Mouse (Mus musculus) layer of hippocampus, postnatal 36 days (tissue): ENCODE measurements around the gene Timmdc1. TPM values are rescaled to one million over a fixed set of nuclear protein-coding genes. Genes with fewer than 3 reads are reported as not detected.

ENCODE experiments used
- DNase-seq, 2 experiments: peaks; one replicate each; pipeline ENCODE4 v3.0.0; 2022
- total RNA-seq, 2 experiments: library from RNA; stranded (reverse); gene quantifications; 2 replicates each; pipeline ENCODE4 v1.2.3; 2021

Gene Timmdc1
- total RNA-seq = 10 to 100 TPM; 30.8 to 35.8 TPM

- peak; percentile 94 to 97 for DNase-seq
Observed at GRCm38 (mm10) chr16:38522129-38523084, at the start of gene Timmdc1. TSS of gene Timmdc1 (minus strand) at chr16:38522663.

GRCm38 (mm10) chr16:38571481-38571880 is 49.0 kb upstream of the Timmdc1 start:
- no peak for DNase-seq

- DNase-seq = no peak
Observed at GRCm38 (mm10) chr16:38568192-38568591, 45.7 kb upstream of the Timmdc1 start.

- no peak for DNase-seq
Observed at GRCm38 (mm10) chr16:38563516-38563915, 41.1 kb upstream of the Timmdc1 start.

- no peak for DNase-seq
Observed at GRCm38 (mm10) chr16:38562968-38563327, 40.5 kb upstream of the Timmdc1 start.

GRCm38 (mm10) chr16:38562131-38562967 is 39.9 kb upstream of the Timmdc1 start:
- DNase-seq = peak; percentile 95 to 97

- DNase-seq = no peak
Observed at GRCm38 (mm10) chr16:38558221-38558748, 35.8 kb upstream of the Timmdc1 start, which contains the start of gene Tmem39a. TSS of gene Tmem39a (plus strand) at chr16:38558698.

GRCm38 (mm10) chr16:38555988-38556387 is 33.5 kb upstream of the Timmdc1 start:
- DNase-seq = peak in 1 of 2 experiments; percentile 22

- peak; percentile 81 to 84 for DNase-seq
Observed at GRCm38 (mm10) chr16:38549479-38550396, 27.3 kb upstream of the Timmdc1 start, which contains the start of gene Poglut1. TSS of gene Poglut1 (minus strand) at chr16:38550258.

GRCm38 (mm10) chr16:38548000-38548399 is 25.5 kb upstream of the Timmdc1 start:
- no peak for DNase-seq

- no peak for DNase-seq
Observed at GRCm38 (mm10) chr16:38538716-38539380, 16.4 kb upstream of the Timmdc1 start.

GRCm38 (mm10) chr16:38536544-38537146 is 14.2 kb upstream of the Timmdc1 start:
- peak; percentile 70 to 74 for DNase-seq

- no peak for DNase-seq
Observed at GRCm38 (mm10) chr16:38526264-38526663, 3.8 kb upstream of the Timmdc1 start.

- DNase-seq = no peak
Observed at GRCm38 (mm10) chr16:38521211-38521987, 1.1 kb downstream of the Timmdc1 start.

GRCm38 (mm10) chr16:38519140-38519539 is 3.3 kb downstream of the Timmdc1 start:
- DNase-seq = no peak

GRCm38 (mm10) chr16:38510846-38511245 is 11.6 kb downstream of the Timmdc1 start:
- DNase-seq = no peak

GRCm38 (mm10) chr16:38506041-38506634 is 16.3 kb downstream of the Timmdc1 start:
- DNase-seq = peak; percentile 48 to 56

- no peak for DNase-seq
Observed at GRCm38 (mm10) chr16:38503528-38503927, 18.9 kb downstream of the Timmdc1 start.

- no peak for DNase-seq
Observed at GRCm38 (mm10) chr16:38502469-38502868, 20.0 kb downstream of the Timmdc1 start.
